Comparison of ENCODE assay signal across 11 mouse cellular contexts in the genomic region with DNA sequence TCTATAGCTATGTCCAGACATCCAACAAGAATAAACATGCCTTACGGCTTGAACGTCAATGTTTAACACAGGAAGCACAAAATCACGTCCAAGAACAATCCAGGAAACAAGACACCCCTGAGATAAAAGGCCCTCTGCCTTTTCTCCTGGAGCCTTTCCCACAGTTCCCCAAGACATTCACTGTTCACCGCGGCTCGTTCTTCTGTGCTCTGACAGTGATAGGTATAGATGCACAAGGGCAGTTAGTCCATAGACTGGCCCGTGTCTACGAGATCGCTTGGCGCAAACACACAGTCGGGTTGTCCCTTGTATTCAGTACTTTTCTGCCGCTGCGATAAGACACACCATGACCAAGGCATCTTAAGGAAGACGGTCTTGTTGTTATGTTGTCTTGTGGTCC.
DNase-seq lines count a peak whose midpoint lies in the region; ATAC-seq and TF ChIP-seq lines count a peak whose summit lies in the region.
"Had no signal": no experiment of that assay in that cellular context is flagged by ENCODE, and none has a peak within 500 bp of the region (broad histone marks: within the 10 kb centered on the region; RNA-seq: fewer than 3 reads in every experiment).

No protein-coding gene starts in this region.

- 52% methylated on average over 14 of the region's 14 CpGs for WGBS in heart, embryonic 16.5 days
- WGBS in lung, embryonic 14.5 days, result 49% methylated on average over 14 of the region's 14 CpGs
- WGBS in forebrain, postnatal 0 days, result 73% methylated on average over 14 of the region's 14 CpGs

- DNase-seq in heart, postnatal 36 days, result no peak
- no peak for DNase-seq in lung, embryonic 14.5 days
- DNase-seq in lung, postnatal 25 days (ENCODE audit: low spot score), result no peak
- no peak for DNase-seq in ES-E14 (ENCODE audit: low read depth, low spot score)
- DNase-seq in forebrain, postnatal 0 days, result no peak
- DNase-seq in right cerebral cortex, adult 2 months (ENCODE audit: low spot score in 2 of 2), result no peak
- DNase-seq in right cerebral cortex, postnatal 4 days, result no peak
- DNase-seq: adrenal gland, postnatal 25 days had no signal

- intact Hi-C loops in heart, postnatal 36 days (cut with DNase I), result loop anchor here (5.0 kb wide), 1 partner anchor 214 kb away; no protein-coding TSS in a partner anchor

- ATAC-seq in heart, embryonic 16.5 days (replicated peaks; ENCODE audit: extremely low read depth, insufficient read depth, low FRiP score), result no peak
- no peak for ATAC-seq in lung, embryonic 14.5 days (ENCODE audit: insufficient read depth)
- no peak for ATAC-seq in forebrain, postnatal 0 days
- ATAC-seq: CD4-positive, CD25-positive, alpha-beta regulatory T cell, adult 4 months had no signal

- peak overlapping the region; percentile 42 for H3K4me2 ChIP-seq in heart, embryonic 16.5 days (ENCODE audit: low read depth, low read length)
- peak overlapping the region; percentile 27; the same call in 1 of the 2 replicates for H3K4me2 ChIP-seq in lung, embryonic 14.5 days
- H3K4me2 ChIP-seq in forebrain, postnatal 0 days (ENCODE audit: low read depth), result peak overlapping the region; percentile 14; the same call in 1 of the 2 replicates

- no peak overlapping the region for H3K4me3 ChIP-seq in heart, embryonic 16.5 days (ENCODE audit: low read length)
- H3K4me3 ChIP-seq in lung, embryonic 14.5 days (ENCODE audit: low read depth, low read length), result no peak overlapping the region
- peak overlapping the region; percentile 56 to 77 for H3K4me3 ChIP-seq in ES-E14 (ENCODE audit: insufficient read depth in 1 of 2, low read depth in 1 of 2, low read length in 2 of 2, poor library complexity in 1 of 2, severe bottlenecking in 1 of 2)
- H3K4me3 ChIP-seq in forebrain, postnatal 0 days (ENCODE audit: low read depth, low read length), result no peak overlapping the region

- in situ Hi-C loops in ES-E14 (cut with MboI; ENCODE audit: low sequenced_read_pairs in 2 of 2, unreplicated experiment in 2 of 2), result loop anchor here (25.0 kb wide), 1 partner anchor 174 kb away; the partner anchor contains the start of genes Jmjd1c (in 2 of the 2) and Reep3 (in 2 of the 2)

- H3K4me1 ChIP-seq in heart, embryonic 16.5 days (ENCODE audit: control insufficient read depth, insufficient read depth, low read length), result peaks cover 52% of the 10 kb centered on the region
- H3K4me1 ChIP-seq in lung, embryonic 14.5 days (ENCODE audit: insufficient read depth), result peaks cover 7% of the 10 kb centered on the region
- peaks cover 9 to 22% of the 10 kb centered on the region in 2 experiments; a peak in 3 of 4 replicates for H3K4me1 ChIP-seq in ES-E14 (ENCODE audit: control insufficient read depth in 2 of 2, insufficient read depth in 2 of 2, low read length in 2 of 2, poor library complexity in 1 of 2)
- H3K4me1 ChIP-seq in forebrain, postnatal 0 days (ENCODE audit: insufficient read depth), result peaks cover 13% of the 10 kb centered on the region

- peak overlapping the region; percentile 55 for H3K27ac ChIP-seq in heart, embryonic 16.5 days (ENCODE audit: low read length)
- no peak overlapping the region for H3K27ac ChIP-seq in lung, embryonic 14.5 days (ENCODE audit: low read depth)
- peak overlapping the region; percentile 30 for H3K27ac ChIP-seq in ES-E14 (ENCODE audit: insufficient read depth, low read depth, low read length, poor library complexity, severe bottlenecking)
- no peak overlapping the region for H3K27ac ChIP-seq in forebrain, postnatal 0 days (ENCODE audit: low read depth, low read length)
- H3K27ac ChIP-seq: macrophage had no signal

- H3K9ac ChIP-seq in heart, embryonic 16.5 days (ENCODE audit: low read length), result no peak overlapping the region; the same call in 1 of the 2 replicates
- H3K9ac ChIP-seq in lung, embryonic 14.5 days, result no peak overlapping the region
- H3K9ac ChIP-seq in ES-E14 (ENCODE audit: insufficient read depth, low read depth, low read length, poor library complexity, severe bottlenecking), result peak overlapping the region; percentile 46
- H3K9ac ChIP-seq in forebrain, postnatal 0 days, result no peak overlapping the region

- no peaks in the 10 kb centered on the region for H3K27me3 ChIP-seq in heart, embryonic 16.5 days (ENCODE audit: control insufficient read depth, insufficient read depth, low read length)
- no peaks in the 10 kb centered on the region for H3K27me3 ChIP-seq in lung, embryonic 14.5 days (ENCODE audit: insufficient read depth, low read length)
- H3K27me3 ChIP-seq in forebrain, postnatal 0 days (ENCODE audit: insufficient read depth, low read length), result no peaks in the 10 kb centered on the region

- no peaks in the 10 kb centered on the region for H3K36me3 ChIP-seq in heart, embryonic 16.5 days (ENCODE audit: control insufficient read depth, insufficient read depth)
- no peaks in the 10 kb centered on the region for H3K36me3 ChIP-seq in lung, embryonic 14.5 days (ENCODE audit: insufficient read depth)
- no peaks in the 10 kb centered on the region for H3K36me3 ChIP-seq in ES-E14 (ENCODE audit: control insufficient read depth, insufficient read depth, low read length, poor library complexity, severe bottlenecking)
- H3K36me3 ChIP-seq in forebrain, postnatal 0 days (ENCODE audit: insufficient read depth), result no peaks in the 10 kb centered on the region

- no peaks in the 10 kb centered on the region; the same call in 1 of the 2 replicates for H3K9me3 ChIP-seq in heart, embryonic 16.5 days (replicated peaks; ENCODE audit: control insufficient read depth, low read length)
- H3K9me3 ChIP-seq in lung, embryonic 14.5 days (ENCODE audit: low read depth, low read length), result no peaks in the 10 kb centered on the region
- H3K9me3 ChIP-seq in ES-E14 (ENCODE audit: control insufficient read depth, insufficient read depth, low read depth, low read length), result no peaks in the 10 kb centered on the region
- no peaks in the 10 kb centered on the region for H3K9me3 ChIP-seq in forebrain, postnatal 0 days (ENCODE audit: low read length)

- TF ChIP-seq CTCF in lung, embryonic 14.5 days (IDR thresholded peaks at IDR 0.05; ENCODE audit: low read depth), result no peak
- TF ChIP-seq CTCF in forebrain, postnatal 0 days (IDR thresholded peaks at IDR 0.05; ENCODE audit: low read depth), result no peak

TF ChIP-seq in ES-E14, 5 proteins besides CTCF, POLR2A, EP300 and RAD21:
- no peak for TF ChIP-seq MAFK (IDR thresholded peaks at IDR 0.05; ENCODE audit: insufficient read depth, low read depth, low read length)
- no peak for TF ChIP-seq ZNF384 (IDR thresholded peaks at IDR 0.05; ENCODE audit: low read depth, low read length)
- no peak for TF ChIP-seq HCFC1 (IDR thresholded peaks at IDR 0.05; ENCODE audit: borderline replicate concordance, insufficient read depth, low read length)
- TF ChIP-seq ZC3H11A (IDR thresholded peaks at IDR 0.05; ENCODE audit: borderline replicate concordance, low read depth, low read length), result no peak
- TF ChIP-seq CHD2 (IDR thresholded peaks at IDR 0.05; ENCODE audit: low read depth, low read length), result no peak

Comparison
In these comparisons a context has a peak if more than half of its experiments do, and no peak if none do; other contexts are left out.
1. H3K27ac ChIP-seq: peak in heart, embryonic 16.5 days (single experiment) and ES-E14 (single experiment); none in lung, embryonic 14.5 days (single experiment) and forebrain, postnatal 0 days (single experiment).
2. H3K4me3 ChIP-seq: peak in ES-E14 (2 of 2); none in heart, embryonic 16.5 days (single experiment), lung, embryonic 14.5 days (single experiment) and forebrain, postnatal 0 days (single experiment).
3. Peak in every context shown above with its lines, with median percentiles within 50 percentile points of each other: H3K4me2 ChIP-seq.